In genomic region chr10:123196835-123197559, GRCm38 (mm10) we compare ENCODE assay signal across 8 mouse cellular contexts. TPM values are rescaled to one million over a fixed set of nuclear protein-coding genes. Genes with fewer than 3 reads are reported as not detected.
DNase-seq lines count a peak whose midpoint lies in the region; ATAC-seq and TF ChIP-seq lines count a peak whose summit lies in the region.

TSS of gene Usp15 (minus strand) at chr10:123196995.

- under 1% methylated on average over 56 of the region's 66 CpGs for WGBS in heart, embryonic 12.5 days
- WGBS in kidney, postnatal 0 days = under 1% methylated on average over 49 of the region's 66 CpGs
- 0% methylated on average over 53 of the region's 66 CpGs for WGBS in liver, embryonic 11.5 days
- WGBS in stomach, embryonic 14.5 days = 1% methylated on average over 54 of the region's 66 CpGs

- no peaks in the 10 kb centered on the region for H3K9me3 ChIP-seq in heart, embryonic 12.5 days (replicated peaks)
- H3K9me3 ChIP-seq in kidney, postnatal 0 days (replicated peaks; ENCODE audit: low read length) = no peaks in the 10 kb centered on the region
- H3K9me3 ChIP-seq in liver, embryonic 11.5 days (ENCODE audit: control insufficient read depth, low read length) = no peaks in the 10 kb centered on the region
- no peaks in the 10 kb centered on the region for H3K9me3 ChIP-seq in stomach, embryonic 14.5 days (ENCODE audit: control insufficient read depth, low read depth, low read length)

- TF ChIP-seq CTCF in kidney, postnatal 0 days (IDR thresholded peaks at IDR 0.05; ENCODE audit: low read depth) = no peak

- H3K4me3 ChIP-seq in heart, embryonic 12.5 days = peak within 1 kb of the TSS; percentile 76
- H3K4me3 ChIP-seq in kidney, postnatal 0 days (replicated peaks; ENCODE audit: low read depth, low read length) = peak within 1 kb of the TSS; percentile 76
- H3K4me3 ChIP-seq in liver, embryonic 11.5 days (ENCODE audit: low read depth, low read length) = peak within 1 kb of the TSS; percentile 97
- peak within 1 kb of the TSS; percentile 94 for H3K4me3 ChIP-seq in stomach, embryonic 14.5 days (ENCODE audit: low read depth, low read length)

- H3K27ac ChIP-seq in heart, embryonic 12.5 days (ENCODE audit: poor library complexity, severe bottlenecking) = peak within 1 kb of the TSS; percentile 87
- H3K27ac ChIP-seq in kidney, postnatal 0 days = peak within 1 kb of the TSS; percentile 93
- peak within 1 kb of the TSS; percentile 93 for H3K27ac ChIP-seq in liver, embryonic 11.5 days (ENCODE audit: low read depth, low read length)
- H3K27ac ChIP-seq in stomach, embryonic 14.5 days (ENCODE audit: low read length) = peak within 1 kb of the TSS; percentile 91

- peak within 1 kb of the TSS; percentile 70 for H3K4me2 ChIP-seq in heart, embryonic 12.5 days
- peak within 1 kb of the TSS; percentile 71 for H3K4me2 ChIP-seq in kidney, postnatal 0 days (ENCODE audit: low read length)
- H3K4me2 ChIP-seq in liver, embryonic 11.5 days = peak within 1 kb of the TSS; percentile 89
- H3K4me2 ChIP-seq in stomach, embryonic 14.5 days (replicated peaks; ENCODE audit: low read depth, low read length) = peak within 1 kb of the TSS; percentile 56

- H3K4me1 ChIP-seq in heart, embryonic 12.5 days (replicated peaks) = peaks cover 14% of the 10 kb centered on the region
- peaks cover 6% of the 10 kb centered on the region for H3K4me1 ChIP-seq in kidney, postnatal 0 days (replicated peaks; ENCODE audit: insufficient read depth, low read length)
- H3K4me1 ChIP-seq in liver, embryonic 11.5 days (replicated peaks; ENCODE audit: control insufficient read depth, insufficient read depth, low read length) = peaks cover 21% of the 10 kb centered on the region
- 0 out of 2 replicates have a peak, but pooled peaks cover 5% of the 10 kb centered on the region for H3K4me1 ChIP-seq in stomach, embryonic 14.5 days (ENCODE audit: control insufficient read depth, insufficient read depth, low read length)

- DNase-seq in B cell, adult 2 months = peak; percentile 95 to 97
- DNase-seq in brain, adult 2 months (ENCODE audit: low read depth, low spot score) = peak; percentile 94
- peak; percentile 95 for DNase-seq in kidney, postnatal 0 days (ENCODE audit: low spot score)
- DNase-seq in liver, embryonic 11.5 days (ENCODE audit: low spot score) = peak; percentile 92
- peak; percentile 94 for DNase-seq in naive thymus-derived CD4-positive, alpha-beta T cell, adult 2 months (ENCODE audit: low read depth)

- peak within 1 kb of the TSS; percentile 87 for H3K9ac ChIP-seq in heart, embryonic 12.5 days
- peak within 1 kb of the TSS; percentile 82 for H3K9ac ChIP-seq in kidney, postnatal 0 days (ENCODE audit: low read depth, low read length)
- peak within 1 kb of the TSS; percentile 96 for H3K9ac ChIP-seq in liver, embryonic 11.5 days (ENCODE audit: low read depth, low read length)
- peak within 1 kb of the TSS; percentile 82 for H3K9ac ChIP-seq in stomach, embryonic 14.5 days (replicated peaks; ENCODE audit: low read depth, low read length)

- no peaks in the 10 kb centered on the region; the same call in 1 of the 2 replicates for H3K27me3 ChIP-seq in heart, embryonic 12.5 days (replicated peaks)
- H3K27me3 ChIP-seq in kidney, postnatal 0 days (ENCODE audit: insufficient read depth, low read length) = no peaks in the 10 kb centered on the region
- no peaks in the 10 kb centered on the region for H3K27me3 ChIP-seq in liver, embryonic 11.5 days (replicated peaks; ENCODE audit: control insufficient read depth, insufficient read depth, low read length)
- H3K27me3 ChIP-seq in stomach, embryonic 14.5 days (ENCODE audit: control insufficient read depth, insufficient read depth, low read length) = no peaks in the 10 kb centered on the region

- H3K36me3 ChIP-seq in heart, embryonic 12.5 days = no peaks in the 10 kb centered on the region
- no peaks in the 10 kb centered on the region for H3K36me3 ChIP-seq in kidney, postnatal 0 days (ENCODE audit: insufficient read depth, low read length)
- H3K36me3 ChIP-seq in liver, embryonic 11.5 days (ENCODE audit: control insufficient read depth, insufficient read depth, low read length) = no peaks in the 10 kb centered on the region
- H3K36me3 ChIP-seq in stomach, embryonic 14.5 days (ENCODE audit: control insufficient read depth, insufficient read depth, low read length) = no peaks in the 10 kb centered on the region

- peak; percentile 65 for ATAC-seq in erythroblast, adult 5-6 weeks (replicated peaks; ENCODE audit: low FRiP score, poor library complexity, severe bottlenecking)
- peak; percentile 96 for ATAC-seq in heart, embryonic 12.5 days (ENCODE audit: insufficient number of reproducible peaks, low FRiP score)
- peak; percentile 94 for ATAC-seq in kidney, postnatal 0 days (replicated peaks; ENCODE audit: low FRiP score, low read depth)
- ATAC-seq in liver, embryonic 11.5 days (replicated peaks; ENCODE audit: low FRiP score) = peak; percentile 87
- ATAC-seq in stomach, embryonic 14.5 days (ENCODE audit: insufficient number of reproducible peaks, insufficient read depth, low FRiP score, low read depth) = peak; percentile 92

RNA-seq across cellular contexts. Expression of gene Usp15, which starts in this region (rescaled TPM):
- 421 and 430 TPM in 2 replicates for total RNA-seq in erythroblast, adult 5-6 weeks (2015; ENCODE audit: low replicate concordance)
- 1,103 and 1,309 TPM in 2 replicates for total RNA-seq in erythroblast, adult 5-6 weeks (2017; ENCODE audit: low replicate concordance)
- polyA plus RNA-seq in heart, embryonic 12.5 days (2016; fragmentation: Nextera tagmentation; extraction: Ambion mirVana) = 70.4 and 72.3 TPM in 2 replicates
- 58.9 and 59.2 TPM in 2 replicates for polyA plus RNA-seq in kidney, postnatal 0 days (2015; fragmentation: Nextera tagmentation; extraction: Ambion mirVana)
- polyA plus RNA-seq in liver, embryonic 11.5 days (2014; fragmentation: Nextera tagmentation; extraction: Ambion mirVana) = 139 and 159 TPM in 2 replicates
- 82.5 and 88.2 TPM in 2 replicates for polyA plus RNA-seq in stomach, embryonic 14.5 days (2014; fragmentation: Nextera tagmentation; extraction: Ambion mirVana)

Comparison
In these comparisons a context has a peak if more than half of its experiments do, and no peak if none do; other contexts are left out.
1. Peak in every context shown above with its lines: DNase-seq, ATAC-seq, H3K4me3 ChIP-seq and H3K27ac ChIP-seq.